Mouse (Mus musculus) testis, adult 2 months (tissue): ENCODE results near the gene Nlrp10.

Source experiments
- CTCF ChIP-seq: fragments of 200-500 bp; IDR thresholded peaks from 2 replicates; pipeline ENCODE4 v1.5.1; 2012; ENCODE audit warnings: low read depth, mild to moderate bottlenecking, inconsistent platforms, low read length, moderate library complexity; ENCODE audit not compliant: control insufficient read depth, insufficient read depth, insufficient replicate concordance
- POLR2A ChIP-seq: fragments of 200-500 bp; IDR thresholded peaks from 2 replicates; pipeline ENCODE4 v1.6.1; 2012; ENCODE audit warnings: low read depth, mild to moderate bottlenecking, inconsistent platforms, low read length, moderate library complexity; ENCODE audit not compliant: control insufficient read depth

- TF ChIP-seq CTCF, result no peak
- TF ChIP-seq POLR2A, result no peak
These were observed 18.6 kb upstream of the Nlrp10 start for GRCm38 (mm10) chr7:108948611-108949010.
